Mouse (Mus musculus) heart, embryonic 16.5 days (tissue): ENCODE data around the gene Arnt. TPM values are rescaled to one million over a fixed set of nuclear protein-coding genes. Genes with fewer than 3 reads are reported as not detected.

Source experiments
- ATAC-seq: fragments of 200-750 bp; cut with Nextera tagmentation; replicated peaks from 2 replicates; pipeline ENCODE4 v1.8.0; 2017; ENCODE audit warnings: moderate number of reproducible peaks; ENCODE audit not compliant: insufficient read depth, low FRiP score; ENCODE audit errors: extremely low read depth
- H3K27ac ChIP-seq: fragments of 300-500 bp; sonication (generic); 2 replicates; pipeline ENCODE4 v1.5.1; 2014; ENCODE audit warnings: mild to moderate bottlenecking, low read length, control low read depth, moderate library complexity
- H3K27me3 ChIP-seq: fragments of 300-500 bp; sonication (generic); 2 replicates; pipeline ENCODE4 v1.6.1; 2014; ENCODE audit warnings: low read length, mixed read lengths; ENCODE audit not compliant: control insufficient read depth, insufficient read depth
- H3K36me3 ChIP-seq: fragments of 300-500 bp; sonication (generic); 2 replicates; pipeline ENCODE4 v1.6.1; 2014; ENCODE audit not compliant: control insufficient read depth, insufficient read depth
- H3K4me1 ChIP-seq: fragments of 300-500 bp; sonication (generic); 2 replicates; pipeline ENCODE4 v1.6.1; 2014; ENCODE audit warnings: low read length, mixed read lengths; ENCODE audit not compliant: control insufficient read depth, insufficient read depth
- H3K4me2 ChIP-seq: fragments of 300-500 bp; sonication (generic); 2 replicates; pipeline ENCODE4 v1.6.1; 2014; ENCODE audit warnings: low read depth, mild to moderate bottlenecking, control low read depth, low read length
- H3K4me3 ChIP-seq: fragments of 300-500 bp; sonication (generic); 2 replicates; pipeline ENCODE4 v1.5.1; 2014; ENCODE audit warnings: mild to moderate bottlenecking, control low read depth, low read length
- H3K9ac ChIP-seq: fragments of 300-500 bp; sonication (generic); 2 replicates; pipeline ENCODE4 v1.6.1; 2014; ENCODE audit warnings: low read length, control low read depth
- H3K9me3 ChIP-seq: fragments of 300-500 bp; sonication (generic); replicated peaks from 2 replicates; pipeline ENCODE4 v1.6.1; 2016; ENCODE audit warnings: low read length; ENCODE audit not compliant: control insufficient read depth
- WGBS: fragments of 180-500 bp; shearing (Covaris S2); extraction: QIAGEN DNeasy Blood & Tissue Kit; methylation state at CpG from one replicate; pipeline ENCODE4 v1.1.7; 2014; 5-methylcytosine and 5-hydroxymethylcytosine counted together
- polyA plus RNA-seq: library from polyadenylated mRNA; unstranded; fragments of >200 nt; fragmentation: Nextera tagmentation; extraction: Ambion mirVana; gene quantifications from 2 replicates; pipeline ENCODE4 v1.2.1, GENCODE M21; 2015

Arnt gene
- polyA plus RNA-seq, 1 experiment from 2014 or later, result 30.6 TPM

GRCm38 (mm10) chr3:95516614-95517041, 82.4 kb downstream of the Arnt start:
- no peaks in the 10 kb centered on the region for H3K36me3 ChIP-seq
- no peaks in the 10 kb centered on the region for H3K9me3 ChIP-seq
- ATAC-seq, result no peak
- H3K27me3 ChIP-seq, result no peaks in the 10 kb centered on the region
- no peak overlapping the region for H3K4me3 ChIP-seq
- no peak overlapping the region for H3K9ac ChIP-seq
- H3K4me2 ChIP-seq, result no peak overlapping the region
- no peak overlapping the region for H3K27ac ChIP-seq
- 76% methylated on average over 3 of the region's 3 CpGs for WGBS
- peaks cover 4% of the 10 kb centered on the region for H3K4me1 ChIP-seq

GRCm38 (mm10) chr3:95517493-95517898, 83.3 kb downstream of the Arnt start:
- 16% methylated on average over 10 of the region's 10 CpGs for WGBS
- H3K27ac ChIP-seq, result no peak overlapping the region
- H3K4me3 ChIP-seq, result no peak overlapping the region
- H3K9ac ChIP-seq, result no peak overlapping the region; the same call in 1 of the 2 replicates
- H3K4me2 ChIP-seq, result 0 out of 2 replicates have a peak overlapping the region, but pooled peaks have one; percentile 28
- ATAC-seq, result no peak; the same call in 1 of the 2 replicates
- H3K27me3 ChIP-seq, result no peaks in the 10 kb centered on the region
- H3K36me3 ChIP-seq, result no peaks in the 10 kb centered on the region
- H3K4me1 ChIP-seq, result peaks cover 4% of the 10 kb centered on the region
- H3K9me3 ChIP-seq, result no peaks in the 10 kb centered on the region

GRCm38 (mm10) chr3:95518891-95519290, 84.7 kb downstream of the Arnt start:
- WGBS, result 81% methylated on average over 7 of the region's 7 CpGs
- H3K27ac ChIP-seq, result no peak overlapping the region
- H3K9ac ChIP-seq, result no peak overlapping the region

GRCm38 (mm10) chr3:95519315-95519714, 85.1 kb downstream of the Arnt start:
- Histone ChIP-seq H3K27ac (no peak overlapping the region), H3K27me3 (no peaks in the 10 kb centered on the region), H3K9me3 (no peaks in the 10 kb centered on the region), H3K4me1 (peaks cover 8% of the 10 kb centered on the region), H3K36me3 (no peaks in the 10 kb centered on the region), H3K4me3 (no peak overlapping the region), H3K4me2 (no peak overlapping the region), H3K9ac (no peak overlapping the region)
- ATAC-seq, result no peak
- 60% methylated on average over 2 of the region's 2 CpGs for WGBS

More at GRCm38 (mm10) chr3:95518891-95519290, 84.7 kb downstream of the Arnt start:
- no peak overlapping the region for H3K4me3 ChIP-seq
- no peaks in the 10 kb centered on the region for H3K36me3 ChIP-seq
- peaks cover 8% of the 10 kb centered on the region for H3K4me1 ChIP-seq
- H3K9me3 ChIP-seq, result no peaks in the 10 kb centered on the region
- H3K27me3 ChIP-seq, result no peaks in the 10 kb centered on the region
- no peak overlapping the region for H3K4me2 ChIP-seq
- no peak for ATAC-seq

- no peaks in the 10 kb centered on the region for H3K9me3 ChIP-seq
- no peak overlapping the region for H3K4me2 ChIP-seq
- no peak overlapping the region for H3K9ac ChIP-seq
- WGBS, result 86% methylated on average over 3 of the region's 3 CpGs
- H3K27me3 ChIP-seq, result no peaks in the 10 kb centered on the region
- H3K27ac ChIP-seq, result no peak overlapping the region
- ATAC-seq, result no peak
- H3K4me3 ChIP-seq, result no peak overlapping the region
- no peaks in the 10 kb centered on the region for H3K36me3 ChIP-seq
- peaks cover 8% of the 10 kb centered on the region for H3K4me1 ChIP-seq
These were observed 85.9 kb downstream of the Arnt start for GRCm38 (mm10) chr3:95520100-95520499.

GRCm38 (mm10) chr3:95521168-95521567, 87.0 kb downstream of the Arnt start:
- H3K36me3 ChIP-seq, result no peaks in the 10 kb centered on the region
- no peak overlapping the region for H3K9ac ChIP-seq
- no peaks in the 10 kb centered on the region for H3K27me3 ChIP-seq
- no peak for ATAC-seq
- H3K27ac ChIP-seq, result no peak overlapping the region
- H3K9me3 ChIP-seq, result no peaks in the 10 kb centered on the region
- H3K4me2 ChIP-seq, result no peak overlapping the region
- H3K4me1 ChIP-seq, result peaks cover 8% of the 10 kb centered on the region
- no peak overlapping the region for H3K4me3 ChIP-seq
- WGBS, result 80% methylated on average over 10 of the region's 10 CpGs

GRCm38 (mm10) chr3:95523662-95524061, 89.5 kb downstream of the Arnt start:
- no peaks in the 10 kb centered on the region for H3K36me3 ChIP-seq
- H3K9me3 ChIP-seq, result no peaks in the 10 kb centered on the region
- H3K4me1 ChIP-seq, result peaks cover 4% of the 10 kb centered on the region
- no peak overlapping the region; the same call in 1 of the 2 replicates for H3K27ac ChIP-seq
- H3K4me3 ChIP-seq, result no peak overlapping the region
- no peak overlapping the region for H3K9ac ChIP-seq
- H3K27me3 ChIP-seq, result no peaks in the 10 kb centered on the region
- no peak overlapping the region for H3K4me2 ChIP-seq
- 45% methylated on average over 3 of the region's 3 CpGs for WGBS
- ATAC-seq, result peak; percentile 52; the same call in 1 of the 2 replicates

GRCm38 (mm10) chr3:95524673-95525072, 90.5 kb downstream of the Arnt start:
- Histone ChIP-seq H3K4me2 (no peak overlapping the region), H3K9me3 (no peaks in the 10 kb centered on the region), H3K27me3 (no peaks in the 10 kb centered on the region), H3K9ac (no peak overlapping the region), H3K4me3 (no peak overlapping the region), H3K27ac (no peak overlapping the region), H3K4me1 (peaks cover 4% of the 10 kb centered on the region), H3K36me3 (no peaks in the 10 kb centered on the region)
- no peak for ATAC-seq
- 56% methylated on average over 2 of the region's 2 CpGs for WGBS

- Histone ChIP-seq H3K4me2 (no peak overlapping the region), H3K9me3 (no peaks in the 10 kb centered on the region), H3K27me3 (no peaks in the 10 kb centered on the region), H3K36me3 (no peaks in the 10 kb centered on the region), H3K9ac (no peak overlapping the region), H3K4me3 (no peak overlapping the region), H3K27ac (no peak overlapping the region), H3K4me1 (peaks cover 4% of the 10 kb centered on the region)
- no peak for ATAC-seq
These were observed 91.9 kb downstream of the Arnt start for GRCm38 (mm10) chr3:95526111-95526510.
